In genomic region chr16:75826949-75827348, GRCm38 (mm10) we compare ENCODE assay signal across 6 mouse cellular contexts.
DNase-seq lines count a peak whose midpoint lies in the region; ATAC-seq and TF ChIP-seq lines count a peak whose summit lies in the region.
"Not testable (repeated sequence)": the region's sequence is repeated elsewhere in the genome, so short reads cannot be mapped to it uniquely, and the experiment has no call there.

No protein-coding gene starts in this region.

- TF ChIP-seq CTCF in intestine, postnatal 0 days (IDR thresholded peaks at IDR 0.05; ENCODE audit: low read depth) = not testable (repeated sequence)

- peak; percentile 25 for DNase-seq in ZHBTc4 (ENCODE audit: low read depth, low spot score)
- not testable (repeated sequence) for DNase-seq in intestine, embryonic 14.5 days (ENCODE audit: low spot score)
- DNase-seq in large intestine, adult 2 months (ENCODE audit: low read depth, low spot score) = peak; percentile 31

- H3K4me3 ChIP-seq in intestine, embryonic 14.5 days (ENCODE audit: low read depth, low read length); intestine, embryonic 15.5 days (replicated peaks); intestine, embryonic 16.5 days (ENCODE audit: low read length); intestine, postnatal 0 days (ENCODE audit: low read depth, low read length): not testable (repeated sequence)

- not testable (repeated sequence) for H3K27ac ChIP-seq in intestine, embryonic 14.5 days (ENCODE audit: low read depth); intestine, embryonic 15.5 days; intestine, embryonic 16.5 days (ENCODE audit: low read length); intestine, postnatal 0 days (ENCODE audit: low read depth, low read length)

- H3K9me3 ChIP-seq in intestine, embryonic 14.5 days (ENCODE audit: control insufficient read depth, low read length); intestine, embryonic 15.5 days; intestine, embryonic 16.5 days (ENCODE audit: control insufficient read depth, low read length); intestine, postnatal 0 days (ENCODE audit: control insufficient read depth): not testable (repeated sequence)

- H3K27me3 ChIP-seq in intestine, embryonic 14.5 days (replicated peaks; ENCODE audit: control insufficient read depth, insufficient read depth, low read length); intestine, embryonic 15.5 days (replicated peaks); intestine, embryonic 16.5 days (replicated peaks; ENCODE audit: control insufficient read depth, insufficient read depth, low read length); intestine, postnatal 0 days (replicated peaks; ENCODE audit: control insufficient read depth, insufficient read depth, low read length): not testable (repeated sequence)

- H3K36me3 ChIP-seq in intestine, embryonic 14.5 days (ENCODE audit: control insufficient read depth, insufficient read depth, low read length); intestine, embryonic 15.5 days; intestine, embryonic 16.5 days (ENCODE audit: control insufficient read depth, insufficient read depth, low read length); intestine, postnatal 0 days (ENCODE audit: control insufficient read depth, insufficient read depth): not testable (repeated sequence)

- not testable (repeated sequence) for H3K9ac ChIP-seq in intestine, embryonic 14.5 days (ENCODE audit: low read length); intestine, embryonic 15.5 days; intestine, embryonic 16.5 days (ENCODE audit: low read depth, low read length); intestine, postnatal 0 days (ENCODE audit: low read depth, low read length)

- H3K4me1 ChIP-seq in intestine, embryonic 14.5 days (replicated peaks; ENCODE audit: control insufficient read depth, insufficient read depth, low read length); intestine, embryonic 15.5 days (replicated peaks); intestine, embryonic 16.5 days (ENCODE audit: control insufficient read depth, insufficient read depth, low read length); intestine, postnatal 0 days (replicated peaks; ENCODE audit: control insufficient read depth, insufficient read depth, low read length): not testable (repeated sequence)

- H3K4me2 ChIP-seq in intestine, embryonic 14.5 days (ENCODE audit: low read length); intestine, embryonic 15.5 days (replicated peaks); intestine, embryonic 16.5 days (ENCODE audit: low read depth, low read length); intestine, postnatal 0 days (replicated peaks; ENCODE audit: low read depth): not testable (repeated sequence)

- peak; percentile 58 for ATAC-seq in intestine, embryonic 14.5 days (replicated peaks; ENCODE audit: low FRiP score, low TSS enrichment, low read depth)
- peak; percentile 90 for ATAC-seq in intestine, embryonic 15.5 days
- ATAC-seq in intestine, embryonic 16.5 days = peak; percentile 92
- ATAC-seq in intestine, postnatal 0 days = peak; percentile 68; the same call in 1 of the 2 replicates
